Mouse (Mus musculus) inflammation-experienced regulatory T-cells, adult 6 months (primary cell): Measurements from ENCODE around the gene Gata5. TPM values are rescaled to one million over a fixed set of nuclear protein-coding genes. Genes with fewer than 3 reads are reported as not detected.

Experiments
- ATAC-seq: one replicate; pipeline ENCODE4 v1.8.0; 2017
- polyA plus RNA-seq, 3 experiments: library from polyadenylated mRNA; unstranded; fragments of 100-300 nt; shearing (Covaris generic); gene quantifications; one replicate each; pipeline ENCODE4 v1.2.1; 2017

Gata5 gene
- not detected for polyA plus RNA-seq

DNA sequence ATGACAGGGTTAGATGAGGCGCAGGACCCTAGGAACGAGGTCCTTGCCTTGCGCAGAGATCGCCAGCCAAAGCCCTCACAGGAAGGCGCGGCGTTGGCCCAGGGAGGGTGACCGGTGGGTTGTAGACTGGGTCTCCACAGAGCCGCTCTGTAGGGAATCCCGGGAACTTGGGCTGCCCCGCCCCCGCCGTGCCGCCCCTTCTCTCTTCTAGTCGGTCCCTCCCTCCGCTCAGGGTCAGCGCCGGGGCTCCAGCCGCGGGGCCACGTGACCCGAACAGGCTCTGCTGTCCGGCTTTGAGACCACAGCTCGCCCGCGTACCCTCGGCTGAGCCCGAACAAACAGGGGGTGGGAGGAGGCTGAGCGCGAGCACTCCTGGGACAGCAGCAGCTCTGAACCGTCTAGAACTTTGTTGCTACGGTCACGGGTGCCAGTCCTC, at the start of gene Gata5:
Gene Gata5, minus strand, starts transcription at position 149 of the 436 bp plus-strand sequence.
- ATAC-seq = no peak

DNA sequence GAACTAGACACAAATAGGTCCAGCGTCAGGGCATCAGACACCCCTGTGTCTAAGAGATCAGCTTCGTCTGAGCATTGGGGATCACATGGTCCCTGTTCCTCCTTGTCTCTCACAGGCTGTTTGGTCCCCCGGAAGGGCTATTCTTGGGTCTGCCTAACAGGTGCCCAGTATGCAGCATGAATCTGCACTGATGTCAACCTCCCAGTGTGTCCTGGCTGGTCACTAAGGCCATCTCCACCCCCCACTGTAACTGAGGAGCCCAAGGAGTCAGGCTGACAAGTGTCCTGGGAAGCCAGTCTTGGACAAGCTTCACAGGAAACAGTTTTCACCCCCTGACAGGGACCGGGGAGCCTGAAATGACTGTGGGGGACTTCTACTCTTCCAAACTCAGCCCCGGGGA, 42.2 kb upstream of the Gata5 start:
- ATAC-seq = no peak

DNA sequence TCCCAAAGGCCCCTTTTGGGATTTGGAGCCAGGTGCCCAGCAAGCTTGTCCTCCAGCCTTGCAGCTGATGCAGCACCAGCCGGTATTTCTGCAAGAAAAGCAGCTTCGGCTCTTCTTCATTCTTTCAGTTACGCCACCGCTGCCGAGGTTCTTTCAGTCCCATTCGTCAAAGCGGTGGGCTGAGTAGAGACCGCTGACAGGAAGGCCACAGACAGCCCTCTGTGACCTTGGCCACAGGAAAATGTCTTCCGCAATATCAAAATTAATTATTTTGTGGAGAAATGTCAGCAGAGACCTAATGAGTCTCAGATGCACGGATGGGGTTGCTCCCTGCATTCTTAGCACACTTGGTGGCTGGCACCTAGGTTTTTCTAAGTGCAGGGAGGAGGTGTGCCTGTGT, 38.8 kb upstream of the Gata5 start:
- ATAC-seq = no peak

DNA sequence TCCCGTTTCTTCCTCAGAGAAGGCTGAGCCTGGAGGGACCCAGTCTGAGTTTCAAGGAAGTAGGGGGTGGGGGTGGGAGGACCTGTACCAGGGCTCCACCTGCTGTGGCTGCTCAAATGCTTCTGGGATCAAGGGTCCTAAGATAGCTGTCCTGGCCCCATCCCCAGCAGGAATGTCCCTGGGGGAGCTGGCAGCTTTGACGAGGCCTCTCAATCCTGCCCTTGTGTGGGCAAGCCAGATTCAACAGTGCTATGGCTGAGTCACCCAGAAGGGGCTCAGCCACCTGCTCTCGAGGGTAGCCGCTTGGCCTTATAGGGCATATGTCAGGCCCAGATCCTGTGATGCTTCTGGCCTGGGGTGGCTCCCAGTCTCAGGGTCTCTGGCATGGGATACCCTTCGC, 33.9 kb upstream of the Gata5 start:
- no peak for ATAC-seq

DNA sequence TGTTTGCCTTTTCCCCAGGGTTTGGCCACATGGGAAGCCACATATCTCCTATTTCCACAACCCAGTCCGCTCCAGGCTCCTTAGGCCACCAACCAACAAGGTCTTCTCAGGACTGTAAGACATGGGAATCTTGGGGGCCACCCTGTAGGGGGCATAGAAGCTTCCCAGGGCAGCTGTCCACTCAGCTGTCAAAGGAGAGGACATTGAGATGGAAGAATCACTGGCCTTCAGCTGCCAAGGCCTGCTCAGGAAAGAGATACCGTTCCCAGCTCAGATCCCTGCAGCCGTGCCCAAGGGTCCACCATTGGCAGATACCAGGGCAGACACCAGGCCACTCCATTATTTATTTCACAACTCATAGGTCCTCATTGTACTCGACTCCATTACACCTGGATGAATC, 32.9 kb upstream of the Gata5 start:
- ATAC-seq = no peak

DNA sequence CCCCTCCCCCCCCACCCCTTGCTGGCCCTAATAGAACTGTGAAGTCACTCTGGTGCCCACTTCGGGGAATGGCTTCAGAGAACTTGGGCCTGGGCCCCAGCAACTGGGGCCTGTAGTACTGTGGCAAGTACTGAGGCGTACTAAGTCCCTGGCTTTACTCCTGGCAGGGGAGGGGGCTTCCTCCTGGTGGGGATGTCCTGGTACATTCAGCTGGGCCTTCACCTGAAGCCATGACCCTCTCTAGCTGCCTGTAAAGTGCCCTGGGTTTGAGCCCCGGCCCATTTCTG, 28.9 kb upstream of the Gata5 start:
- no peak for ATAC-seq

DNA sequence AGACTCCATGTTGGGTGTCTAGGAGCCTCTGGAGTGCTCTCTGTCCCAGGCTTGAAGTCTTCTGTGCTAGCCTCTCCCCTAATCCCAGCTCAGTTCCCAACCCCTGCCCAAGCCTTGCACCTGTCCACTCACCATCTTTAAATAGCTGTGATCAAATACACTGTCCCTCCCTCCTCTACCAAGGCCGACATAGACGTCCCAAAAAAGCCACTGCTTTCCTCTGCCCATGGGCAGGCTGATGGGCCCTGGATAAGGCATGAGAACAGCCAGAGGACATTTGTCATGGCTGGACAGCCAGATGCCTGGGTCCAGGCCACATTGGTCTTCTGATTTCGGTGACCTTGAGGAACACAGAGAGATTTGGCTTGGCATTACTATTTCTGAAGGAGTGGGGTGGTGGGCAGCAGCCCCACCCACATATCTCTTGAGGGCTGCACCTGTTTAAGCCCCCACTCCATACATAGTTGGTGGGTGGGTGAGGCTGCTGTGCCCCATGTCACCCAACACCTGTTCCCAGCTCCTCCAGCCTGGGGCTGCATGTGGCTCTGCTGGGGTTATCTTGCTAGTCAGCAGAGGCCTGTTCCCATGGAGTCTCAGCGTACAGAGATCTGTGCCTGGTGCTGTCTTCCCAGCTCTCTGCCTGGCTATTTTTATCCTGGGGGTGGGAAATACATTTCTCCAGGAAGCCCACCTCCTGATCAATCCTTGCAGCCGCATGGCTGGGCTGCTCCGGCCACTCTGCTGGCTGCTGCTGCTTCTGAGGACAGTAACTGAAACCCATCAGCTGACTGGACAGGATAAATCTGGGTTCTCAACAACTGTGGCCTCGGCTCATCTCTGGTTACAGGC, 28.3 kb upstream of the Gata5 start:
- no peak for ATAC-seq

DNA sequence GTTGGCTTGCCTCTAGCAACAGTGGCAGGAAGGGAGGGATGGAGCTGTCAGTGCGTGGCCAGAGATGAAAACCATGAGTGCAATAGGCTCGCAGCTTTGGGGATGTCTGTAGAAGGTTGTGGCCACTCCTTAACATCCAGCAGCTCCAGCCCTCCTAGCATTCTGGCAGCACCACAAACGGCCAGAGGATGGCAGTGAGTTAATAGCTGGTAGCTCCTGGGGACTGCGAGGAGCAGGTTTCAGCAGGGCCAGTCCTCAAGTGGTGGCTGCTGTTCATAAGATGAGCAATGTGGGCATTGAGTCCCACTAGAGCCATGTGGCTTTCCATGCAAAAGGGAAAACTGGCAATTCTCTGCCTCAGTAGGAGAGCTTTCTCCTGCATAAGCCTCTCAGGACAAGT, 24.6 kb upstream of the Gata5 start:
- ATAC-seq = no peak

DNA sequence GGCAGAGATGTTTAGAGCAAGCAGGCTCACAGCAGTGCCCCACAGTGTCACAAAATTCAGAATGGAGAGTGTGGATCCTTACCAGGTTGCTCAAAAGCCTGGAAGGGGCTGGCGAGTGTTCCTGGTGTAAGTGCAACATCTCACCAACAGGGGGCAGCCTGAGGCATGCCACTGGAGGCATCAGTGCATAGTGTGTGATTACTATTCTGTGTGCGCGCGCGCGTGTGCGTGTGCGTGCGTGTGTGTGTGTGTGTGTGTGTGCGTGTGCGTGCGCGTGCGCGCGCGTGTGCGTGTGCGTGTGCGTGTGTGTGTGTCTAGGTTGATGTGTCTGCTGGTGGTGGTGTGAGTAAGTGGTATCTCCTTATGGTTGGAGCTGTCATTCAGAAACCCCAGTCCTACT, 18.8 kb upstream of the Gata5 start:
- peak; percentile 32 for ATAC-seq

DNA sequence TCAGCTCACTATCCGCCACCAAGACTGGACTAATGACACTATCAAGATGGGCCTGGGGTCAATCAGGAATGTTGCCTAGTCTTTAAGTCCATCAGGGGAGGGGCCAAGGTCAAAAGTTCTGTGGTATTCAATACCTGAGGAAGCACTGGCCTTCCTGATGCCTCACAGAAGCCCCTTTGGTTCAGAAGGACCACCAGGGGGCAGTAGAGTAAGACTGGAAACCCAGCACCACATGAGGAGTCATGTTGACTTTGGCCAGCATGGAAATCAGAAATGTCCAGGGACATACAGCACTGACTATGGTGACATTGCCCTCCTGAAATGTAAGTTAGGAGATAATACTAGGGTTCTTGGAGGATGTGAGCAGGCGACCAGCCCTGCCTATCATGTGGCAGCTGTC, 16.2 kb upstream of the Gata5 start:
- no peak for ATAC-seq

DNA sequence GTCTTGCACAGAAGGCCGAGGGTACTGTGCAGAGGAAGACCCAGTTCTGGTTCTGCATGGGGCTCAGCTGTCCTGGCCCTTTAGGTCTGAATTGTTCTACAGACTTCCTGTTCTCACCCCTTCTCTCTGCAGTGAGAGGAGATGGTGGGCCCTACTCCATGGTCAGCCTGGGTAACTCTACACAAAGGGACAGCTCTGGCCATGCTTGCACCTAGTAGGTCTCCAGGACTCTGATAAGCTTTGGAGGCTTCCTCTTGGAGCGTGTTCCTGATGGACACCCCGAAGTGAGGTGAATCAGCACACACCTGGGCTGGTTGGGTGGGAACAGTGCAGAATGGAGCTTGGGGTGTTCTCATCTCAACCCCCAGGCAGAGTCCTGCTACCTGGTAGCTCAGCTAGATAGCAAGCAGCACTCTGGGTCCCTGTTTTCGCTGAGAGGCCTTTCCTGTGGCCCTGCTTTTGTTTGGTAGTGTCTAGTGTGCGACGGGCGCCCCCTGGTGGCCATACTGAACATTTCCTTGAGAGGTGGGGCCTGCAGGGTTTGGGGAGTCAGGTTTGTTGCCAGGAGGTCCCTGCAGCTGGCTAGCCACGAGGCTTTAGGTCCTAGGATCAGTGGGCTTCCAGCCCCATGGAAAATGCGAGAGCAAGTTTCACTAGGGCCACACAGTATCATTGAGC, 12.5 kb upstream of the Gata5 start:
- peak; percentile 80 for ATAC-seq

DNA sequence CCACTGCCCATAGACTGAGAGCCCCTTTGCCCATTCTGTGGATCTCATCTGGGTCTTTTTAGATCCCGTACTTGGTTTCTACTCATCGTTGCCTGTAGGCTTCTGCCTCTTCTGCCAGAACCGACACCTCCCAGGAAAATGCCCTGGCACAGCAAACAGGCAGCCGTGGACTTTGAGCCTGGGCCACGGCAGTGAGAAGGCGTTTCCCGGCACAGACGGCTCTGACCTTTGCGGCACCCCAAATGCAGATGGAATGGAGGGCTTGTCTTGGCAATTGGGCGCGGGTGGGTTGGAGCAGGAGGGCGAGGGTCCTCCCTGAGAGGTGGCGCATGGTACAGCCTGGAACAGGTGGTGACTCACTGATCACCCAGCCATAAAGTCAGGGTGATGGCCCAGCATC, 8.6 kb upstream of the Gata5 start:
- no peak for ATAC-seq

DNA sequence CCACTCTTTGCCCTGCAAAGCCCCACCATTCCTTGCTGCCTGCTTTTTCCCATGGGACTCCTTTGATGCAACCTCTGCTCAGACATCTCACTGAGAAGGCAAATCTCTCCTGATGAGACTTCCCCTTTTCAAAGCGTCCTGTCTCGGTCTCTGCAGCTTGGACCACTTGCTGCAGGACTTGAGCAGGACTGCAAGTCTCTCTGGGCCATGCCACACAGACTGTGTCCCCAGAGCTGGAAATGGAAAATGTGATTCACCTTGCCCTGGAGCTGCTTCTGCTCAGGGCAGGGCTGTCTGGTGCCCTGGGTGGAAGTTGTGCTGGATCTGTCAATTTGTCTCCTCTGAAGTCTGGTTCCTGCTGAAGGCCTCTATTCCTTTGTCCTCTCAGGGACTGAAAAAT, 7.7 kb upstream of the Gata5 start:
- no peak for ATAC-seq

DNA sequence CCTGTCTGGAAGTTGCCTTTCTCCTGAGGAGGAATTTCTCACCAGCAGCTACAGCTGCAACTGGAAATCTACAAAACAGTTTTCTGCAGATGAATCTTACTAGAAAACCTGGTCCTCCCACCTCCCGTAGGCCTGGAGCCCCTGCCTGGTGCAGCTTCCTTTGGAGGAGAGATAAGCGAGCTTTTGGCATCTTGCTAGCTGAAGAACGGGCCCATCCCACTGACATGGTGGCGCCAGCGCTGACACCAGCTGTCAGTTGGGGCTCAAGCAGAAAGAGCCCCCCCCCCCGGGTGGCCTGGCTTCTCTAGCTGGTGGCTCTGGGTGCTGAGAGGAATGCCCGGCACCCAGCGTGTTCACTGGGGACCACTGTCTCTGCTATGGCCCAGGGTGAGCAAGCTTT, 6.7 kb upstream of the Gata5 start:
- no peak for ATAC-seq

DNA sequence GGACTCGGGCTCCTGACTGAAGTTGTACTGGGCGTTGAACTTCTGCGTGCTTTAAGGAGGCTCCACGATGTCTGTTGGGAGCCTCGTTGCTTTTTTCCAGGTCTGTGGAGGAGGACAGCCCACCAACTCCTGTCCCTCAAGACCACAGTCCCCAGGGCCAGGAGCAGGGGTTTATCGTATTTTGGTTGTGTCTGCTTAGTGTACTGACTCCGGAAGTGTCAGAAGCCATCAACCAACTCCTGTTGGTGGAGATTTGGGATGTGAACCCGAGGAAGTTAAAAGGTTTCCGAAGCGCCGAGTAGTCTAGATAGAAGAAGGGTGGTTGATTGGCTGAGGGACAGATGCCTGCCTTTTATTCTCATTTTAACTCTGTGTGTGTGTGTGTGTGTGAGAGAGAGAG, 5.4 kb upstream of the Gata5 start:
- no peak for ATAC-seq

DNA sequence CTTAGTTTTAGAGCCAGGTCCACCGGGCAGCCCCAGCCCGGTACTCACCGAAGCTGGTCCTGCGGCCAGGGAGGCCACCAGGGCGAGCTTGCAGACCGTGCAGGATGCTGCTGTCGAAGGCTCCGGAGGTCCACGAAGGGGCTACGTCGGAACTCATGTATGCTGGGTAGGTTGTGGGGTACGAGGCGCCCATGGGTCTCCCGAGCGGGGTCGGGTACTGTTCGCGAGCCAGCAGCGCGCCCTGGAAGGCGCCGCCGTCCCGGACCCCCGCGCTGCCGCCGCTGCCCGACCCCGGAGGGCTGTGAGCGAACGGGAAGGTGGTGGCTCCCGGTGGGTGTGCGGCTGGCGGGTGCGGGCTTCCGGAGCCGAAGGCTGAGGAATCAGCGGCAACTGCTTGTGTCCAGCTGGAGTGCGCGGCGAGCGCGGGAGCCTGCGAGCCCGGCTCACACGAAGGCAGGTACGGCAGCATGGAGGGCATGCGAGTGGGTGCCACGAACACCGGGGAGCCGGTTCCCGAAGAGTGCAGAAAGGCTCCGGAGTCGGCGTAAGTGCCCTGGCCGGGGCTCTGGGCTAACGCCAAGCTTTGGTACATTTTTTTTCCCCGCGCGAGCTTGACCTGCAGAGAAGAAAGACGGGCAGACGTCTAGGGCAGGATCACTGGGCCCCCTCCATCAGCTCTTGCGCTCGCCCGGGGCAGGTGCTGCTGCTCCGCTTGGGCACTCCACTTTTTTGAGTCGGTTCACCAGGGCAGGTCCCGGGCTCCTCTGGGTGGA, 535 bp downstream of the Gata5 start:
- no peak for ATAC-seq

DNA sequence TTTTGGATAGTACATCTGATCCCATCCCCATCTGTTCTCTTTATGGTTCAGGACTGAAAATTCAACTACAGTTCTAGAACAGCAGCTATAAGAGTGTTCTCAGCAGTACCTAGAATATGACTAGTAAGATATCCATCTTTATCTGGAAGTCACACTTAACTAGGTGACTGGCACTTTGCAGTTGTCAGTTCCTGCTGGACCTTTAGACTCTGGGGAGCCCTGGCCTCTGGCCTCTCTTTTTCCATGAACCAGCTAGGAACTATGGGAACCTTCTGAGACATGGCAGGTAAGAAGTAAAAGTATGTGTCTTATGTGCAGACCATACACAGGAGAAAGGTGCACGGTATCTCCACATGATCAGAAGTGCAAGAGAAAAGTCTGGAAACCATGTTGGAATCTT, 5.0 kb downstream of the Gata5 start:
- no peak for ATAC-seq

DNA sequence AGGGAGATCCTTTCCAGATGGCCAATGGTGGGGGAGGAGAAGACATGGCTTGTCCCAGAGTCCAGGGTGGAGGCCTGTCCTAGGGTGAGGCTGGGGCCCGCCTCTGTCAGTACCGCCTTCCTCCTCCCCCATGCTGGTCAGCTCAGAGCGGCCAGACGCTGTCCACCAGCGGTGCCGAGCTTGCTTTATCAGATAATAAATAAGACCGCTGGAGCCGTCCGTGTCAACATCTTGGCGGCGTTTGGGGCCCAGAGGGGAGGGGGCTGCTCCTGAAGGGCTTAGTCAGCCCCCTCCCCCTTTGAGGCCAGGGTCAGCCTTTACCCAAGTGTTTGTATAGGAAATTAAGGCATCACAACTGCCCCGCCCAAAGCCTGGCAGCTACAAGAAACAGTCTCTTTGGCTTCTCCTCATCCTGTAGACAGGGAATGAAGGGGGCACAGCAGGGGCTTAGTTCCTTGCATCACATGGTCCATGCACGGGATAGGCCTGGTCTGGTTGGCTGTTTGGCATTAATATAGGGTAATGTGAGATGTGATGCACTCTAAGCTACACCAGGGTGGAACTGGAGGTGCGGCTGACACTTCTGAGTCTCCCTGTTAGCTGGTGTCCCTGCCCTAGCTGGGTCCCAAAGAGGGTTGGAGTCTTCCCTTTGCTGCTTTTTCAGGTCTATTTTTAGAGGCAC, 11.7 kb downstream of the Gata5 start:
- ATAC-seq = no peak

DNA sequence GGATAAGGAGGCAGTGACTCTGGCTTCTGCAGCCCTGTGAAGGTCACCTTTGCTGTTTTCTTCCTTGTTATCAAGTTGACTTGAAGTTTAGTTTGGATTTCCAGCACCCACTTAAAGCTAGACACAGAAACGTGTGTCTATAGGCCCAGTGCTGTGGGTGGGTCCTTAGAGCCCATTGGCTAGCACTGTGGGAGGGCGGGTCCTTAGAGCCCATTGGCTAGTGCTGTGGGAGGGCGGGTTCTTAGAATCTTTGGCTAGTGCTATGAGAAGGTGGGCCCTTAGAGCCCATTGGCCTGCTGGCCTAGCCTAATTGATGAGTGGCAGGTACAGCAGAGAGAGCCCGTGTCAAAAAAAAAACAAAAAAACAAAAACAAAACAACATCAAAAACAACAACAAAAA, 14.3 kb downstream of the Gata5 start:
- no peak for ATAC-seq

DNA sequence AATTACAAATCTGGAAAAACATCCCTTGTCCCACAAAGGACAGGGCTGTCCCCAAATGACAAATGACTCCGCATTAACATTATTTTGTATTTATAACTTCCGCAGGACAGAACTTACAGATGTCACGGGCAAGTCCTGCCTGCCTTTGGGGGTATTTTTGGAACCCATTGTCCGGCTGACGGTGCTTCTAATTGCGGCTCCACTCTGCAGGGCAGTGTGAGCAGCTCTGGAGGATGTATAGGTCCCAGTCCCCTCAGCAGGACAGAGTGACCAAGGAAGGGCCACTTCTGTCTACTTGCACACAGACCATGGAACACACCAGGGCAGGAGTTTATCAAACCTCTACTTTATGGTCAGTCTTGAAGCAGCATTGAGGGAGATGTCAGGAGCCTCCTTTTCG, 16.9 kb downstream of the Gata5 start:
- no peak for ATAC-seq

DNA sequence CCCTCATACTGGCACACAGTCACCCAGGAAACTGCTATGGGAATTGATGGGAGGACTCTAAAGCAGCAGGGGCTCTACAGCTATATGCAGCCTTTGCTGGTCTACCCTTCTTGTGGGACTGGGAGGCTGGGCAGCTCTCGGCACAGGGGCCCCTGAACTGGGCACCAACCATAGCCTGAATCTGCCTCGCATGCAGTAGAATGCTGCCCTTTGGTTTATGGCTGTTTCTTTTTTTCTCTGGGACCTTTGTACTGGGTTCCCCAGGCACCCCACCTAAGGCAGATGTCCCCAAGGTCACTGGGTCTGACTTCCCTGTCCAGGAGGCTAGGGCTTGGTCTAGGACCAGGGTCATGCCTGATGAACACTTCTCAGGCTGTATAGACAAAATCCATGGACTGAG, 20.2 kb downstream of the Gata5 start:
- no peak for ATAC-seq

DNA sequence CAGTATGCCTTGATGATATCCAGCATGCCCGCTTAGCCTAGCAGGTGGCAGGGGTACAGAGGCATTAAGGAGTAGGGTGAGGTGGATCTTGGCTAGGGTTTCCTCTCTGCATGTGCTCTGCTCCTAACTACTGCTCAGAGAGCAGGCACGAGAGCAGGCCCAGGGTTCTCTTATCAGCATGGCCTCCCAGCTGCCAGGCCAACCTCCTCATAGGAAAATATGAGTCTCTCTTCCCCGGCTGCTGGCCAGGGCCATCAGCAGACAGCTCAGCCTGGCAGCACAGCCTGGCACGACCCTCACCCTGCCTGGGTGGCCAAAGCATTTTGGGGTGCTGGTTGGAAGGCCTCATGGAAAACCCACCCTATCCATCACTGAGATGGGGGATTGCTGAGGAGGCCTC, 23.4 kb downstream of the Gata5 start:
- ATAC-seq = no peak

DNA sequence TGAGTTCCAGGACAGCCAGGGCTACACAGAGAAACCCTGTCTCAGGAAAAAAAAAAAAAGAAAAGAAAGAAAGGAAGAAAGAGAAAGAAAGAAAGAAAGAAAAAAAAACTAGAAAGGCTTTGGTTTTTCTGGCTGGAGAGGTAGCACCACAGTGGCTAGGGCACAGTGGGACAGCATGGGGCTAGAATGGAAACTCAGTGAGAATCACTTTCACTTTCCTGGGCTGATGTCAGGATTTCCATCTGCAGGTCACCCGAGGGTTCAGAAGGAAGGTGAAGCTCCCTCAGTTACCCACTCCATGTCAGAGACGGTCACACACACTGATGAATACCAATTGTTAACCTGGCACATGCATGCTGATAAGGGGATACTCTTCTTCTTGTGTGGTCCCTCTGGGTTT, 26.8 kb downstream of the Gata5 start:
- peak; percentile 54 for ATAC-seq
